Mouse (Mus musculus) spleen, adult 12 weeks (tissue): ENCODE measurements around the gene Cfap77.
A peak's percentile ranks its signal among the peaks of the same experiment; 100 is the strongest.

Source experiments
- DNase-seq: peaks from one replicate; pipeline ENCODE4 v3.0.0; 2022; ENCODE audit warnings: low spot score

Cfap77 gene

DNA sequence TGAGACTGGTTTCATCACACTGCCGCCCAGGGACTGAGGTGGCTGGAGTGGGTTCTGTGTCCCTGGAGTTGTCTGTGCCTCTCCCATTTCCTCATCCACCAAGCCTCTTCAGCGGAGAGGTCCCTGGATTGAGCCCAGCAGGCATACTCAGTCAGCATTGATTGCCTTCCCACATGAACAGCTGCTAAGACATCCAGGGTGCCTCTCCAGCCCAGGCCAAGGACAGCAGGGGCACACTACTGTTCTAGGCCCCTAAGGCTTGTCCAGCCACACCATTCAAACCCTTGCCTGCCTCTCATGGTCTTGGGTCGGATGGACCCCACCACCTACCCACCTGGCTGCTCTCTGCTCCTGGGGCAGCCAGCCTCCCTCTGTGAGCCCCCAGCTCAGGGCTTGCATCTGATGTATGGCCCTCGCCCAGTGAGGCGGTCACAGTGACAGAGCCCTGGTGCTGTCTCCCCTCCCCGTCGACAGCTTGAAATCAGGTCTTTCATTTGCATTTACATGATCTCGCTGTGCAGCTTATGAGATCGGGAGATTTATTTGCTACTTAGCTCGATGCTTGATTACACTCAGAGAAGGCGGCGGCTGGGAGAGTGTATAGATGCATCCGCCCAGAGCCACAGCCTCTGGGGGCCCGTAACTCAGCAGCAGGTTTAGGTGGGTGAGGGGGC is 57.6 kb downstream of the Cfap77 start:
- no peak for DNase-seq

GRCm38 (mm10) chr2:28995436-28995835 is 59.4 kb downstream of the Cfap77 start:
- no peak for DNase-seq

DNA sequence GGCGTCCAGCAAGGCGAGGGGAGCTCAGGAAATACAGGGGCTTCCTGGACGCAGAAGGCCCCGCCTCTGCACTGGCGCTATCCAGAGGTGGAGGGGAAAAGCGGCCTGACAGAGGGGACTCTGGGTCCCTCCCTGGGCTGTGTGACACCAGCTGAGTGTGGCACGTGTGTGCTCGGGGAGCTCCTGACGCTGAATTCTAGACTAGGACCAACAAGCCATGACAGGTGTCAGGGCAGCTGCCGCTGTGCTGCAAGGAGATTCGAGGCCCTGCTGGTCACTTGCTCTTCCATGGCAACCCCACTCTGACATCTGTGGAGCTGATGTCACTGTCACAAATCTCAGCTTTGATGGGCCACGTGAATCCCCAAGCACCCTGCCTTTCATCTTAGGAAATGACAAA is 60.9 kb downstream of the Cfap77 start:
- DNase-seq = no peak

DNA sequence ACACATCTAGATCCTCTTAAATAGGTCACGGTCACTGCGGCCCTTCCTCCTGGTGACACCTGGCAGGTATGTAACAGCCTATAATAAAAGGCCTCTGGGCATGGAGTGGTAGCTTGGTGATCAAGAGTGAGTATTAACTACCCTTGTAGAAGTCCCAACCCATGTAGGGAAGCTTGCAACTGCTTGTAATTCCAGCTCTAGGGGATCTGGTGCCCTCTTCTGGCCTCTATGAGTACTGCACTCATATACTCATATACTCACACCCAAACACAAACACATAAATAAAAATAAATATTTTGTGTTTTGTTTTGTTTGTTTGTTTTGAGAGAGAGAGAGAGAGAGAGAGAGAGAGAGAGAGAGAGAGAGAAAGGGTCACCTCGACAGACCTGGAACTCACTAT is 66.1 kb downstream of the Cfap77 start:
- no peak for DNase-seq

- DNase-seq = no peak
These were observed 74.6 kb downstream of the Cfap77 start for GRCm38 (mm10) chr2:28980080-28980910.

DNA sequence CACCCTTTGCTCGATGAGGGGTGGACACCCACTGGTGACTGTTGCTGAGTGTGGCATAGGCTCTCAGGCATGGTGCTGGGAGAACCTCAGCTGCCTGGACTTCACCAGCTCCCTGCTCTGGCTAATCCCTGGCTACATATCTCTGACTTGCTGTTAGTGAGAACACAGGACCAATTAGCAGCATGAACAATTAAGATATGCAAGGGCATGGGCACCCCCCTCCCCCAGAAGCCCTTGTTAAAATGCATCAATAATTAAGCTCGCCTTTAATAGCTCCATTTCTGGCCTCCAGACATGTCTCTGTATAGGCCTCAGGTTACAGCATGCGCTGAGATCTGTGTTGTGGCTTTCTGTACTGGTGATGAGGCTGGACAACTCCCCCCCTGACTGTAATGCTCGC is 76.4 kb downstream of the Cfap77 start:
- DNase-seq = no peak

DNA sequence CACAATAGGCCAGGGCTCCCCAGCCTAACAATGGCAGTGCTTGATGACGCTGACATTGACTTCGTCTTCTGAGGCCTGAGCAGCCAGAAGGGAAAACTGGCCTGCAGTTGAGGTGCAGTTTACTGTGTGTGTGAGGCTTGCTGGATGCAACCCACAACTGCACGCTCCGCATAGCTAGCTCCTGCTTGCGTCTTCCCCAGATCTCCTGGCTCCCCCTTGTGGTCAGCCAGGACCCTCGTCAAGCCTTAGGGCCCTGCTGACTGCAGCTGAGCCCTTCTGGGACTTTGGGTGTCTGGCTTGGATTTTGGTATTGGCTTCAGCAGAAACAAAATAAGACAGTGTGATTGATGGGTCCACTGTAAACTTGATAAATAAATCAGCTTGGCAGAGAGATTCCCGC is 78.2 kb downstream of the Cfap77 start:
- DNase-seq = peak; percentile 6

DNA sequence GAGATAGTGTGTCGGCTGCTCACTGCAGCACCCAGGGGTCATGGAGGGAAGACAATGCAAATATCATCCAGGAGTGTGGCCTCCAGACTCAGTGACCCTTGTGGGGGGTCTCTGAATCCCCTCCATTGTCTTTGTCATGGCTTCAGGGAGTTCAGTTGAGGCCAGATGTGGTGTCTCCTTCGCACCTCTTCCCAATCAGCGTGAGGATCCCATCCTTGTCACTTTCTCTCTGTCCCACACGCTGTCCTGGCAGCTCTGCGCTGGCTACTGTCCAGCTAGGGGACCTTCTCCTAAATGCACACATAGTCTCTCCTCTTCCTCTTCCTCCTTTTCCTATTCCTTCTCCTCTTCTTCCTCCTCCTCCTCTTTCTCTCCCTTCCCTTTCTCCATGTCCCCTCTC is 79.3 kb downstream of the Cfap77 start:
- no peak for DNase-seq

- DNase-seq = no peak
These were observed 80.3 kb downstream of the Cfap77 start for GRCm38 (mm10) chr2:28974520-28974919.

GRCm38 (mm10) chr2:28973832-28974450 is 80.9 kb downstream of the Cfap77 start:
- no peak for DNase-seq

- DNase-seq = no peak
These were observed 84.4 kb downstream of the Cfap77 start for GRCm38 (mm10) chr2:28970424-28970823.

GRCm38 (mm10) chr2:28968278-28968677 is 86.6 kb downstream of the Cfap77 start:
- DNase-seq = no peak

DNA sequence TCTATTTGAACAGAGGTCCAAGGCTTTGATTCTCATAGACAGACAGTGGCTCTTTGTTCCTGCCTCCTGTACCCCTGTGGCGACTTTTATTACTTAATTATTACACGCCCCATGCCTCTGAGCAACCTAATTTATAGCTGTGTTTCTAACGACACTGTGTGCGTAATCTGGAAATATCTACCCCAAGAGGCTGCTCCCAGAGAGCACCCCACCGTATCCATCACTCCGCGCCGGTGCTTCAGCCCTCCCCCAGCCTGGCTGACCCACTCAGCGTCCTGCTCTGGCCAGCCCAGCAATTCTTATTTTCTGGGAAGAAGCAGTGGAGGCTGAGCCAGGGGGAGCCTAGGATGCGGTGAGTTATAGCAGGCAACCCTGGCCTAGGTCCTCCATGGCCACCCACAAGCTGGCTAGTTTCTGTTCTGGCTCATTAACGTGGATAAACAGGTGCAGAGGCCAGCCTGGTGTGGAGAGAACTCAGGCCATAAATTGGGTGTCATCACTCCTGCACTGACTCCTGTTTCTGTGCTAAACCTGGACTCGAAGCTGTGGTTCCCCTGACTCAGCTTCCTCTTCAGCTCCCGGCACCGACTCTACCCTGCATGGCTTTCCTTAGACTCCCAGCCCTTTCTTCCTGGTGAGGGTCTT is 88.6 kb downstream of the Cfap77 start:
- no peak for DNase-seq

DNA sequence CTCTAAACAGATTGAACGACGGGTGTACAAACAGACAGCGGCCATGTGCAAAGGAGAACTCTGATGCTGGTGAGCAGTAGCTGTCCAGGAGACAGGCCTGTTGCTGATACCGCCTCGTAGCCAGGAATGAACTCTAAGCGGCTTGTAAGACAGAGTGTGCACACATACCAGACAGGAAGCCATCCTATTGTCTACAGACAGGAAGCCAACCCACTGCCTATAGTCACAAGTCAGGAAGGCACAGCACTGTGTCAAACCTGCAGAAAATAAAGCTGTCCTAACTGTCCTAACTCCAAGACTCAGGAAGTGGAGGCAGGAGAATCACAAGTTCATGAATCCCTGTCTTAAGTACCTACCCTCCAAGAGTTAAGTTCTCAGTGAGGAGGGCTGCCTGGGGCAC is 91.3 kb downstream of the Cfap77 start:
- no peak for DNase-seq

GRCm38 (mm10) chr2:28961636-28962035 is 93.2 kb downstream of the Cfap77 start:
- no peak for DNase-seq

GRCm38 (mm10) chr2:28961024-28961585 is 93.8 kb downstream of the Cfap77 start:
- DNase-seq = no peak

GRCm38 (mm10) chr2:28956874-28957273 is 98.0 kb downstream of the Cfap77 start:
- DNase-seq = no peak

GRCm38 (mm10) chr2:28954595-28954994 is 100.3 kb downstream of the Cfap77 start:
- no peak for DNase-seq

DNA sequence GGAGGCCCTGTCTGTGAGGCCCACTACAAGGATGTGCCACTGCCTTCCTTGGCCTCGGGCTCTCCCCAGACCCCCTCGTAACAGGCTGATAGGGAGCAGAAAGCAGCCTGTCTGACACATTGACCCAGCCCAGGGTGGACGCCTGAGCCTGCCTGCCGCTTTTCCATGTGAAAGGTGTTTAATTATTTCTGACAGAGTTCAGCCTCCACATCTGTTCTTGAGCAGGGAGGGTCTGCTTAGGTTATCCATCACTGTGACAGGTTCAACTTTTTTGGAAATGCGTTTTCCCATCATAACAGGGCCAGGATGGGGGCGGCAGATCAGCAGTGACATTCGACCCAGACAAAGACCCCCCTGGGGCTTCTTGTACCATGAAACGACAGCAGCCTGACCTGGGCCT is 101.9 kb downstream of the Cfap77 start:
- no peak for DNase-seq

DNA sequence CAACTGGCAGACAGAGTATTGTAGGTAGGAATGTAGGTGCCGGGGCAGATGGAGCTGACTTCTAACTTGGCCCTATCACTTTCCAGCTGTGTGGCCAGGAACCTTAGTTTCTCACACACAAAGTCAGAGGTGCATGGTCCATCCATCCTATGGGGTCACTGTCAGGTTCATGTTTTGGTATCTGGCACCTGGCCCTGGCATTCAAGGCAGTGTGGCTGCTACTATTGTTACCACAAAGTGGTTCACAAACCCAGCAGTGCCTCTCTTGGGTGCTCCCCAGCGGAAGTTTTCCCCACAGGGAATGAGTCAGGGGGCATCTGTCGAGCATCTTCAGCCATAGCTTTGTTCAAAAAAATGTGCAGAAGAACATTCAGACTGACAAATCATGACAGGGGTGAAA is 108.6 kb downstream of the Cfap77 start:
- DNase-seq = no peak

DNA sequence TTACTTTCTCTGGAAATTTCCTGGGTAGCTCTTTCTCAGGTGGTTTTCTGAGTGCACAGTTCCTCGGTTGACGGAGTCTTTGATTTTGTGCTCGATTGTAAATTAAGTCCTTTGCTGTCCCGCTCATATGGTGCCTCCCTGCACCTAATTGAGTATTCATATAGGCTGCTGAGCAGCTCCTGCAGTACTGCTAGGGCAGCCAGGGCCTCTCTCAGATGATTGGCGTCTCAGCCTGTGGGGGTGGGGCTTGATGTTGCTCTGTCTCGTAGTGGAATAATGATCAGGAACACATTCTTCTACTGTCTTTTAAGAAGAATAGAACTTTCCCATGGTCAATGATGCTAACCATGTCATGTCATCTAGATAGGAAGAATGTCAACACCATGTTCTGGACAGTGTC is 109.5 kb downstream of the Cfap77 start:
- DNase-seq = no peak
